13 mouse cellular contexts compared by ENCODE assay signal in the genomic region with DNA sequence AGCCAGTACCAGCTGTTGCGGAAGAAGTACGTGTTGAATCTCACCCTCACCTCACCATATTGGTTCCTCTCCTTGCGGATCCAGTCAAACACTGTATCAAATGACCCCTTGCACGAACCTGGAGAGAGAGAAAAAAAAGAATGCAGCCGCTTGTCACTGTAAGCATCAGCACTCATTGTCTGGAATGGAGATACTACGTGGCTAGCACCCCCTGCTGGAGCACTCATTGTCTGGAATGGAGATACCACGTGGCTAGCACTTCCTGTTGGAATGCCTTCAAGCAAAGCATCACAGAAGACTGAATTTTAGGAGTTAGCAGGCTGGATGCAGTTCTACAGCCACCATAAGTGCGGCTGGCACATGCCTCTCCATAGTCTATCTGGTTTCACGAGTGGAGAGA. TPM values are rescaled to one million over a fixed set of nuclear protein-coding genes. Genes with fewer than 3 reads are reported as not detected.
A peak's percentile ranks its signal among the peaks of the same experiment; 100 is the strongest.
DNase-seq lines count a peak whose midpoint lies in the region; ATAC-seq and TF ChIP-seq lines count a peak whose summit lies in the region.
"Had no signal": no experiment of that assay in that cellular context is flagged by ENCODE, and none has a peak within 500 bp of the region (broad histone marks: within the 10 kb centered on the region; RNA-seq: fewer than 3 reads in every experiment).

No protein-coding gene starts in this region.

- no peak overlapping the region for H3K4me3 ChIP-seq in kidney, embryonic 14.5 days (ENCODE audit: low read length)
- 0 out of 2 replicates have a peak overlapping the region, but pooled peaks have one; percentile 12 for H3K4me3 ChIP-seq in ES-Bruce4 (ENCODE audit: low read depth, low read length)

- no peaks in the 10 kb centered on the region for H3K9me3 ChIP-seq in kidney, embryonic 14.5 days (ENCODE audit: control insufficient read depth, low read length)
- no peaks in the 10 kb centered on the region for H3K9me3 ChIP-seq in ES-Bruce4 (replicated peaks; ENCODE audit: control insufficient read depth, insufficient read depth, low read length, poor library complexity, severe bottlenecking)

- peaks cover 30% of the 10 kb centered on the region for H3K36me3 ChIP-seq in kidney, embryonic 14.5 days (ENCODE audit: control insufficient read depth, insufficient read depth, low read length)
- peaks cover 12% of the 10 kb centered on the region for H3K36me3 ChIP-seq in ES-Bruce4 (ENCODE audit: control insufficient read depth, insufficient read depth, low read length, poor library complexity, severe bottlenecking)

- no peak overlapping the region for H3K4me2 ChIP-seq in kidney, embryonic 14.5 days (replicated peaks; ENCODE audit: low read depth, low read length)

- ATAC-seq in kidney, embryonic 14.5 days (ENCODE audit: low FRiP score, low TSS enrichment) = no peak
- peak; percentile 53; the same call in 1 of the 2 replicates for ATAC-seq in granulocyte monocyte progenitor cell, adult 5-6 weeks (replicated peaks; ENCODE audit: poor library complexity, severe bottlenecking)

- no peaks in the 10 kb centered on the region for H3K4me1 ChIP-seq in kidney, embryonic 14.5 days (ENCODE audit: control insufficient read depth, insufficient read depth, low read length)
- no peaks in the 10 kb centered on the region for H3K4me1 ChIP-seq in ES-Bruce4 (ENCODE audit: control insufficient read depth, insufficient read depth, low read length)

- H3K27me3 ChIP-seq in kidney, embryonic 14.5 days (ENCODE audit: control insufficient read depth, insufficient read depth, low read length) = no peaks in the 10 kb centered on the region
- no peaks in the 10 kb centered on the region for H3K27me3 ChIP-seq in ES-Bruce4 (ENCODE audit: control insufficient read depth, insufficient read depth, low read length, poor library complexity, severe bottlenecking)

- WGBS in kidney, embryonic 14.5 days = 73% methylated on average over 9 of the region's 9 CpGs

- no peak overlapping the region for H3K9ac ChIP-seq in kidney, embryonic 14.5 days (ENCODE audit: low read depth, low read length)
- no peak overlapping the region for H3K9ac ChIP-seq in ES-Bruce4 (ENCODE audit: low read depth, poor library complexity, severe bottlenecking)

- H3K27ac ChIP-seq in kidney, embryonic 14.5 days (ENCODE audit: low read depth, low read length) = no peak overlapping the region
- no peak overlapping the region for H3K27ac ChIP-seq in ES-Bruce4 (ENCODE audit: insufficient read depth, low read length)

- DNase-seq in kidney, postnatal 10 days = peak; percentile 20
- DNase-seq in 416B (ENCODE audit: low read depth) = peak; percentile 44
- DNase-seq in adrenal gland, adult 18-20 months (ENCODE audit: low spot score in 2 of 2) = no peak
- DNase-seq in adrenal gland, adult 2 months = no peak
- no peak for DNase-seq in heart, adult 9 months (ENCODE audit: low spot score in 2 of 2)
- DNase-seq: cerebellum, postnatal 14 days; left cerebral cortex, postnatal 4 days; right cerebral cortex, postnatal 4 days had no signal

- TF ChIP-seq POLR2A in ES-Bruce4 (IDR thresholded peaks at IDR 0.05; ENCODE audit: insufficient read depth, low read length) = no peak

- no peak for TF ChIP-seq EP300 in ES-Bruce4 (IDR thresholded peaks at IDR 0.05; ENCODE audit: insufficient read depth, low read depth, low read length)

- TF ChIP-seq CTCF in ES-Bruce4 (IDR thresholded peaks at IDR 0.05; ENCODE audit: low read depth, low read length) = peak; percentile 59

RNA-seq across cellular contexts. Expression of gene Mmp21, which starts 3.9 kb away (rescaled TPM):
- 0.24 TPM in 1 of 2 replicates, not detected in the other for polyA plus RNA-seq in kidney, embryonic 14.5 days (2014; fragmentation: Nextera tagmentation; extraction: Ambion mirVana)
- not detected in 2 replicates for polyA plus RNA-seq in ES-Bruce4 (2011; ENCODE audit: insufficient read depth, insufficient read length, low read depth, missing spikeins)
- total RNA-seq in granulocyte monocyte progenitor cell, adult 5-6 weeks (2014; fragmentation: Nextera tagmentation) = not detected in 2 replicates
- 0.52 TPM in 1 of 2 replicates, not detected in the other for total RNA-seq in granulocyte monocyte progenitor cell, adult 5-6 weeks (2017)
- total RNA-seq in adrenal gland, adult 18-20 months (2021) = not detected
- not detected for total RNA-seq in adrenal gland, adult 2 months (2021)
- 0.10 TPM in 1 of 2 replicates, not detected in the other for polyA plus RNA-seq in adrenal gland, adult 2 months (2012; rRNA removed)
- total RNA-seq: gastrocnemius, adult 18-20 months; left cerebral cortex, postnatal 4 days had no signal
- polyA plus RNA-seq: intestine, embryonic 14.5 days had no signal

RNA-seq across cellular contexts. Expression of gene Bccip, which starts 33.1 kb away (rescaled TPM):
- polyA plus RNA-seq in kidney, embryonic 14.5 days (2014; fragmentation: Nextera tagmentation; extraction: Ambion mirVana) = 202 and 213 TPM in 2 replicates
- polyA plus RNA-seq in ES-Bruce4 (2011; ENCODE audit: insufficient read depth, insufficient read length, low read depth, missing spikeins) = 239 and 256 TPM in 2 replicates
- 77.6 and 89.6 TPM in 2 replicates for total RNA-seq in granulocyte monocyte progenitor cell, adult 5-6 weeks (2014; fragmentation: Nextera tagmentation)
- total RNA-seq in granulocyte monocyte progenitor cell, adult 5-6 weeks (2017) = 97.7 and 112 TPM in 2 replicates
- total RNA-seq in adrenal gland, adult 18-20 months (2021) = 10 to 100 TPM; 61.9 to 66.3 TPM
- 10 to 100 TPM; 58.4 to 64.0 TPM for total RNA-seq in adrenal gland, adult 2 months (2021)
- 9.4 and 10.1 TPM in 2 replicates for polyA plus RNA-seq in adrenal gland, adult 2 months (2012; rRNA removed)

RNA-seq across cellular contexts. Expression of gene Uros, which starts 33.9 kb away (rescaled TPM):
- polyA plus RNA-seq in kidney, embryonic 14.5 days (2014; fragmentation: Nextera tagmentation; extraction: Ambion mirVana) = 28.4 and 31.4 TPM in 2 replicates
- 6.1 and 8.2 TPM in 2 replicates for polyA plus RNA-seq in ES-Bruce4 (2011; ENCODE audit: insufficient read depth, insufficient read length, low read depth, missing spikeins)
- total RNA-seq in granulocyte monocyte progenitor cell, adult 5-6 weeks (2014; fragmentation: Nextera tagmentation) = 16.1 and 17.3 TPM in 2 replicates
- 11.9 and 15.1 TPM in 2 replicates for total RNA-seq in granulocyte monocyte progenitor cell, adult 5-6 weeks (2017)
- total RNA-seq in adrenal gland, adult 18-20 months (2021) = 10 to 100 TPM; 13.9 to 16.3 TPM
- total RNA-seq in adrenal gland, adult 2 months (2021) = 10 to 100 TPM; 17.0 to 18.6 TPM
- 14.6 and 18.2 TPM in 2 replicates for polyA plus RNA-seq in adrenal gland, adult 2 months (2012; rRNA removed)

RNA-seq across cellular contexts. Expression of gene Edrf1, which starts 38.7 kb away (rescaled TPM):
- 14.3 and 26.9 TPM in 2 replicates for polyA plus RNA-seq in kidney, embryonic 14.5 days (2014; fragmentation: Nextera tagmentation; extraction: Ambion mirVana)
- polyA plus RNA-seq in ES-Bruce4 (2011; ENCODE audit: insufficient read depth, insufficient read length, low read depth, missing spikeins) = 26.1 and 28.9 TPM in 2 replicates
- total RNA-seq in granulocyte monocyte progenitor cell, adult 5-6 weeks (2014; fragmentation: Nextera tagmentation) = 25.7 and 31.9 TPM in 2 replicates
- total RNA-seq in granulocyte monocyte progenitor cell, adult 5-6 weeks (2017) = 16.7 and 17.1 TPM in 2 replicates
- total RNA-seq in adrenal gland, adult 18-20 months (2021) = 10 to 100 TPM; 16.8 to 21.0 TPM
- 10 to 100 TPM; 15.4 to 18.3 TPM for total RNA-seq in adrenal gland, adult 2 months (2021)
- 3.7 and 5.7 TPM in 2 replicates for polyA plus RNA-seq in adrenal gland, adult 2 months (2012; rRNA removed)

Comparison
In these comparisons a context has a peak if more than half of its experiments do, and no peak if none do; other contexts are left out.
1. DNase-seq: peak in kidney, postnatal 10 days (single experiment) and 416B (single experiment); none in adrenal gland, adult 18-20 months (0 of 2), adrenal gland, adult 2 months (single experiment) and heart, adult 9 months (0 of 2).